Mouse (Mus musculus): ENCODE data around the gene 4930442H23Rik. TPM values are rescaled to one million over a fixed set of nuclear protein-coding genes. Genes with fewer than 3 reads are reported as not detected.
"Not testable (repeated sequence)": the region's sequence is repeated elsewhere in the genome, so short reads cannot be mapped to it uniquely, and the experiment has no call there.

4930442H23Rik gene
- polyA plus RNA-seq (2014; fragmentation: Nextera tagmentation; extraction: Ambion mirVana): not detected in 2 replicates

- ATAC-seq (ENCODE audit: low FRiP score, low TSS enrichment): no peak
- WGBS: 86% methylated on average over 5 of the region's 5 CpGs
- H3K4me1 ChIP-seq (ENCODE audit: control insufficient read depth, insufficient read depth, low read length): peaks cover 15% of the 10 kb centered on the region; the same call in 1 of the 2 replicates
- peak within 1 kb of the TSS; percentile 66 for H3K27ac ChIP-seq (ENCODE audit: low read depth, low read length)
- H3K9ac ChIP-seq (ENCODE audit: low read depth, low read length): peak within 1 kb of the TSS; percentile 72
- H3K36me3 ChIP-seq (ENCODE audit: control insufficient read depth, insufficient read depth, low read length): peaks cover 58% of the 10 kb centered on the region
- H3K4me3 ChIP-seq (ENCODE audit: low read length): peak within 1 kb of the TSS; percentile 68
- H3K9me3 ChIP-seq (ENCODE audit: control insufficient read depth, low read length): no peaks in the 10 kb centered on the region
- no peaks in the 10 kb centered on the region for H3K27me3 ChIP-seq (ENCODE audit: control insufficient read depth, insufficient read depth, low read length)
- H3K4me2 ChIP-seq (replicated peaks; ENCODE audit: low read depth, low read length): peak within 1 kb of the TSS; percentile 56
Measured at GRCm38 (mm10) chr10:81183805-81184204, at the start of gene 4930442H23Rik. Gene 4930442H23Rik (minus strand): TSS chr10:81183849.

- Histone ChIP-seq H3K27me3 (ENCODE audit: control insufficient read depth, insufficient read depth, low read length) (peaks cover 30% of the 10 kb centered on the region), H3K4me1 (ENCODE audit: control insufficient read depth, insufficient read depth, low read length) (peaks cover 8% of the 10 kb centered on the region), H3K36me3 (ENCODE audit: control insufficient read depth, insufficient read depth, low read length) (no peaks in the 10 kb centered on the region), H3K9ac (ENCODE audit: low read depth, low read length) (peak overlapping the region; percentile 71), H3K4me2 (replicated peaks; ENCODE audit: low read depth, low read length) (peak overlapping the region; percentile 48), H3K4me3 (ENCODE audit: low read length) (peak overlapping the region; percentile 69), H3K9me3 (ENCODE audit: control insufficient read depth, low read length) (no peaks in the 10 kb centered on the region), H3K27ac (ENCODE audit: low read depth, low read length) (no peak overlapping the region)
- under 1% methylated on average over 19 of the region's 28 CpGs for WGBS
- peak; percentile 77 for ATAC-seq (ENCODE audit: low FRiP score, low TSS enrichment)
Measured at GRCm38 (mm10) chr10:81233226-81233585, 49.6 kb upstream of the 4930442H23Rik start.

- ATAC-seq (ENCODE audit: low FRiP score, low TSS enrichment): peak; percentile 84
- Histone ChIP-seq H3K36me3 (ENCODE audit: control insufficient read depth, insufficient read depth, low read length) (no peaks in the 10 kb centered on the region), H3K27me3 (ENCODE audit: control insufficient read depth, insufficient read depth, low read length) (peaks cover 30% of the 10 kb centered on the region), H3K9ac (ENCODE audit: low read depth, low read length) (peak within 1 kb of the TSS; percentile 71), H3K9me3 (ENCODE audit: control insufficient read depth, low read length) (no peaks in the 10 kb centered on the region), H3K4me1 (ENCODE audit: control insufficient read depth, insufficient read depth, low read length) (peaks cover 8% of the 10 kb centered on the region), H3K27ac (ENCODE audit: low read depth, low read length) (no peak within 1 kb of the TSS), H3K4me2 (replicated peaks; ENCODE audit: low read depth, low read length) (peak within 1 kb of the TSS; percentile 48), H3K4me3 (ENCODE audit: low read length) (peak within 1 kb of the TSS; percentile 69)
- 8% methylated on average over 27 of the region's 29 CpGs for WGBS
Measured at GRCm38 (mm10) chr10:81232580-81233225, 49.1 kb upstream of the 4930442H23Rik start, which contains the start of gene Zfr2. Gene Zfr2 (plus strand): TSS chr10:81233155.

- Histone ChIP-seq H3K9me3 (ENCODE audit: control insufficient read depth, low read length) (no peaks in the 10 kb centered on the region), H3K9ac (ENCODE audit: low read depth, low read length) (no peak overlapping the region), H3K4me2 (replicated peaks; ENCODE audit: low read depth, low read length) (no peak overlapping the region), H3K36me3 (ENCODE audit: control insufficient read depth, insufficient read depth, low read length) (no peaks in the 10 kb centered on the region), H3K27ac (ENCODE audit: low read depth, low read length) (no peak overlapping the region), H3K4me1 (ENCODE audit: control insufficient read depth, insufficient read depth, low read length) (peaks cover 8% of the 10 kb centered on the region), H3K27me3 (ENCODE audit: control insufficient read depth, insufficient read depth, low read length) (peaks cover 30% of the 10 kb centered on the region), H3K4me3 (ENCODE audit: low read length) (peak overlapping the region; percentile 9; the same call in 1 of the 2 replicates)
- WGBS: 49% methylated on average over 7 of the region's 7 CpGs
- ATAC-seq (ENCODE audit: low FRiP score, low TSS enrichment): no peak
Measured at GRCm38 (mm10) chr10:81231436-81231835, 47.8 kb upstream of the 4930442H23Rik start.

- peak within 1 kb of the TSS; percentile 12; the same call in 1 of the 2 replicates for H3K4me3 ChIP-seq (ENCODE audit: low read length)
- no peak within 1 kb of the TSS for H3K27ac ChIP-seq (ENCODE audit: low read depth, low read length)
- H3K4me1 ChIP-seq (ENCODE audit: control insufficient read depth, insufficient read depth, low read length): peaks cover 8% of the 10 kb centered on the region
- no peaks in the 10 kb centered on the region for H3K9me3 ChIP-seq (ENCODE audit: control insufficient read depth, low read length)
- no peaks in the 10 kb centered on the region for H3K36me3 ChIP-seq (ENCODE audit: control insufficient read depth, insufficient read depth, low read length)
- WGBS: 10% methylated on average over 27 of the region's 27 CpGs
- ATAC-seq (ENCODE audit: low FRiP score, low TSS enrichment): no peak
- no peak within 1 kb of the TSS for H3K9ac ChIP-seq (ENCODE audit: low read depth, low read length)
- H3K27me3 ChIP-seq (ENCODE audit: control insufficient read depth, insufficient read depth, low read length): peaks cover 30% of the 10 kb centered on the region
- H3K4me2 ChIP-seq (replicated peaks; ENCODE audit: low read depth, low read length): peak within 1 kb of the TSS; percentile 22
Measured at GRCm38 (mm10) chr10:81230438-81231332, 47.0 kb upstream of the 4930442H23Rik start, which contains the start of gene Atcay. Gene Atcay (minus strand): TSS chr10:81230833.

- Histone ChIP-seq H3K9me3 (ENCODE audit: control insufficient read depth, low read length) (no peaks in the 10 kb centered on the region), H3K4me2 (replicated peaks; ENCODE audit: low read depth, low read length) (no peak overlapping the region; the same call in 1 of the 2 replicates), H3K4me1 (ENCODE audit: control insufficient read depth, insufficient read depth, low read length) (peaks cover 8% of the 10 kb centered on the region), H3K36me3 (ENCODE audit: control insufficient read depth, insufficient read depth, low read length) (no peaks in the 10 kb centered on the region), H3K9ac (ENCODE audit: low read depth, low read length) (no peak overlapping the region), H3K27me3 (ENCODE audit: control insufficient read depth, insufficient read depth, low read length) (peaks cover 30% of the 10 kb centered on the region), H3K4me3 (ENCODE audit: low read length) (peak overlapping the region; percentile 12; the same call in 1 of the 2 replicates), H3K27ac (ENCODE audit: low read depth, low read length) (no peak overlapping the region)
- WGBS: 14% methylated on average over 20 of the region's 20 CpGs
- no peak for ATAC-seq (ENCODE audit: low FRiP score, low TSS enrichment)
Measured at GRCm38 (mm10) chr10:81229735-81230437, 46.2 kb upstream of the 4930442H23Rik start.

GRCm38 (mm10) chr10:81223731-81224130, 40.1 kb upstream of the 4930442H23Rik start:
- H3K36me3 ChIP-seq (ENCODE audit: control insufficient read depth, insufficient read depth, low read length); ATAC-seq (ENCODE audit: low FRiP score, low TSS enrichment); H3K9ac ChIP-seq (ENCODE audit: low read depth, low read length); H3K27me3 ChIP-seq (ENCODE audit: control insufficient read depth, insufficient read depth, low read length); H3K9me3 ChIP-seq (ENCODE audit: control insufficient read depth, low read length); H3K27ac ChIP-seq (ENCODE audit: low read depth, low read length); H3K4me2 ChIP-seq (replicated peaks; ENCODE audit: low read depth, low read length); H3K4me3 ChIP-seq (ENCODE audit: low read length); H3K4me1 ChIP-seq (ENCODE audit: control insufficient read depth, insufficient read depth, low read length): not testable (repeated sequence)
- 44% methylated on average over 2 of the region's 2 CpGs for WGBS

GRCm38 (mm10) chr10:81221402-81222015, 37.9 kb upstream of the 4930442H23Rik start:
- H3K9me3 ChIP-seq (ENCODE audit: control insufficient read depth, low read length): no peaks in the 10 kb centered on the region
- no peaks in the 10 kb centered on the region for H3K27me3 ChIP-seq (ENCODE audit: control insufficient read depth, insufficient read depth, low read length)
- no peaks in the 10 kb centered on the region for H3K4me1 ChIP-seq (ENCODE audit: control insufficient read depth, insufficient read depth, low read length)
- no peak overlapping the region for H3K4me2 ChIP-seq (replicated peaks; ENCODE audit: low read depth, low read length)
- no peaks in the 10 kb centered on the region for H3K36me3 ChIP-seq (ENCODE audit: control insufficient read depth, insufficient read depth, low read length)
- H3K4me3 ChIP-seq (ENCODE audit: low read length): no peak overlapping the region
- WGBS: 84% methylated on average over 5 of the region's 5 CpGs
- H3K9ac ChIP-seq (ENCODE audit: low read depth, low read length): no peak overlapping the region
- H3K27ac ChIP-seq (ENCODE audit: low read depth, low read length): no peak overlapping the region
- no peak for ATAC-seq (ENCODE audit: low FRiP score, low TSS enrichment)

Data from kidney, embryonic 14.5 days (tissue).